Mouse (Mus musculus) kidney, postnatal 25 days (tissue): ENCODE measurements around the gene 1700074P13Rik.
A peak's percentile ranks its signal among the peaks of the same experiment; 100 is the strongest.
"Not testable (repeated sequence)": the region's sequence is repeated elsewhere in the genome, so short reads cannot be mapped to it uniquely, and the experiment has no call there.

Experiments
- DNase-seq, 2 experiments: peaks; one replicate each; pipeline ENCODE4 v3.0.0; 2021; ENCODE audit warnings: mixed read lengths in 2 of 2

The 1700074P13Rik gene

DNA sequence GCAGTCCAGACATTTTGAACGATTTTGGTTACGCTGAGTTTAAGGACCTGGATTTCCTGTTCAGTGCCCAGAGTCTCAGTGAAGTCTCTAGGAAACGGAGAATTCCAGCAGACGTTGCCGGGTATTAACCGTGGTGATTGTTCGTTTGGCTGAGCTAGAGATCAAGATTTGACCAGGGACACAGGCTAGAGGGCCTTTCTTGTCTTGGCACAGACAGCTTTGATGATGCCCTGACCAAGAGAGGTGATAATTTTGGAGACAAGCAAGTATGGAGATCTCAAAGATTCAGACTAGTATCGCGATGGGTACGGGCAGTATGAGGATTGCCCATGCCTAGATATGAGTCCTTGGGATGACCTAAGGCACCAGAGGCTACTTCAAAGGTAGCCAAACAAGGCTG lies at the start of gene 1700074P13Rik:
Gene 1700074P13Rik (minus strand): TSS at position 101 of the 400 bp plus-strand sequence.
- DNase-seq = no peak

GRCm38 (mm10) chr6:40964454-40964853 lies 24.1 kb upstream of the 1700074P13Rik start, which contains the start of gene 1810009J06Rik:
1810009J06Rik (plus strand) TSS chr6:40964754.
- DNase-seq = not testable (repeated sequence)

DNA sequence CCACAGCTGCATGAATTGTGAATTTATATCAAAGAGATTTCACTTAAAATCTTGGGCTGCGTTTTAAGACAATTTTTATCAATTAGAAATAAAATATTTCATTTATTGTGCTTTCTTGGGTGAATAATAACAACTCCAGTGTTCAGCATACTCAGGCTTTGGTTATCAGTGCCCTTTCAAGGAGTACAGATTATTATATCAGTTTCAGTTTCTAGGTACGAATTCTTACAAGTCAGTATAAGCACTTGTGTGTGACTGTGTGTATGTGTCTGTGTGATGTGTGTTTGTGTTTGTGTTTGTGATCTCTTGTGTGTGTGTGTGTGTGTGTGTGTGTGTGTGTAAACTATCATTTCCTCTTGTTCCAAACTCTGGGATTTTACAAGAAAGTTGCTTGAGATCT lies 13.4 kb upstream of the 1700074P13Rik start:
- no peak for DNase-seq

GRCm38 (mm10) chr6:40951770-40952169 lies 11.4 kb upstream of the 1700074P13Rik start, which contains the start of gene Gm4744:
Gm4744 (minus strand) TSS chr6:40951870.
- DNase-seq = no peak

- DNase-seq = no peak
These were observed 20.4 kb downstream of the 1700074P13Rik start for GRCm38 (mm10) chr6:40919954-40920353.

GRCm38 (mm10) chr6:40900287-40900686 lies 40.1 kb downstream of the 1700074P13Rik start, which contains the start of gene Prss58:
Prss58 (minus strand) TSS chr6:40900387.
- DNase-seq = no peak

DNA sequence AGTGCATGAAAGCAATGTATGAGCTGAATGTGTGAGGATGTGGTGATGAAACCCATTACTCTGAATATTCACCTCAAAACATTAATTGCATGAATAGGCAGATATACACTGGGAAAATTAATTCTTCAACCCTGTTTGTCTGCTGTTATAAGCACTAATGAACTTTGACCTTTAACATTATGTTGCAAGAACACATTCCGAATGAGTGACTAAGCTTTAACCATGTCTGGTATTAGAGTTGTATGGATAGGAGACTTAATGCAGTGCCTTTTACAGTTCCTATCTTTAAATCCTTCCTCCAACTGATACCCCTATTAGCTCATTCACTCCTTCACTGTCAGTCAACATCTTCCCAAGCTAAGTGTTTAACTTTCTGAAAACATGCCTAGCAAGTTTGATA lies 45.6 kb downstream of the 1700074P13Rik start:
- no peak for DNase-seq

DNA sequence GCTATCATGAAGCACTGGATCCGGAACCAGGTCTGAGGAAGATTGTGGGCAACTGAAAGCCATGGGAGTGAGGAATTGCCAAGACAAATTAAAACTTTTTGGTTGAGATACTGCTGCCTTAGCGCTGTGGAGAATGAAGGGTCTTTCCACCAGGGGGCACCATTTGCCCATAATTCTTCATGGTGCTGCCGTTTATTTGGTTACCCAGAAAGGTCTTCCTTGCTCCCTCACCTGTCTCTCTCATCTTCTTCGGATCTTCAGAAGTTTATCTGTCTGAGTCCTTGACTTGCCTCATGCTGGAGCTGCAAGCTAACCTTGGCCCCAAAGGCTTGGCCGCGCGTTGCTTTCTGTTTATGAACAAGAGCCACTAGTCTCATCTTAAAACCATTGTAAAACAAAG lies 46.8 kb downstream of the 1700074P13Rik start:
- DNase-seq = peak in 1 of 2 experiments; percentile 47

DNA sequence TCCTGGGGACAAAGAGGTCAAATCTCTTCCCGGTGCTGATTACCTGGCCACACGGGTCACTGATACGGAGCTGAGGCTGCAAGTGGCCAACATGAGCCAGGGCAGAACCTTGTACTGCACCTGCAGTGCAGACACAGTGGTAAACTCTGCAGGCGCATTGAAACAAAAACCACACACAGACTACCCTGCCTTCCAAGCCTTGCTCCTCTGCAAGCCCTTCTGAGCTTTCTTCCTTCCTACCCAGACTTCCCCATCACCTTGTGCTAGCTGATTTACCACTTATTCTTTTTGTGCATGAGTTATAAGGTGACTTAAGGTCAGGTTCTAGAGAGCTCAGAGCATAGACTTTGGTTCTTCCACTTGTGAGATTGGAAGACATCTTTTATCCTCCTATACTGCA lies 48.6 kb downstream of the 1700074P13Rik start:
- no peak for DNase-seq

- DNase-seq = no peak
These were observed 49.4 kb downstream of the 1700074P13Rik start for GRCm38 (mm10) chr6:40890973-40891372.

DNA sequence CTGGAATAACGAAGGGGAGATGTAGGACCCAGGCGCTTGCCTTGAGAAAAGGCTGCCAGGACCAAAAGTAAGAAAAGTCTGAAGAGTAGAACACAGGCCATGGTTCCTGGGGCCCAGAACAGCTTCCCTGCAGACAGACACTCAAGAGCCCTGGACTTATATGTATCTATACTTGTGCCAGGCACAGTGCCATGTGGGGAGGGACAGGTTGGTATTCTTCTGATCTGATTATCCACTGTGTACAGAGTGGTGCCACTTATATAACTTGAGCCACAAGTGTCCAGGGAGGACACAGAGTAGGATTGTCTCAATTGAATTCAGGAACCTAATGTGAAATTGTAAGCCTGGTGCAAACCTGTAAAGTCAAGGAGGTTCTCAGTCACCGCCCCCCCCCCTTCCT lies 53.0 kb downstream of the 1700074P13Rik start, which contains the start of gene Moxd2:
Gene Moxd2 (minus strand): TSS at position 101 of the 400 bp plus-strand sequence.
- DNase-seq = no peak
